Mouse (Mus musculus): Measurements from ENCODE around the gene 1190005I06Rik. TPM values are rescaled to one million over a fixed set of nuclear protein-coding genes. Genes with fewer than 3 reads are reported as not detected.

The 1190005I06Rik gene
- polyA plus RNA-seq, 1 experiment from 2014 or later: 1.4 TPM

DNA sequence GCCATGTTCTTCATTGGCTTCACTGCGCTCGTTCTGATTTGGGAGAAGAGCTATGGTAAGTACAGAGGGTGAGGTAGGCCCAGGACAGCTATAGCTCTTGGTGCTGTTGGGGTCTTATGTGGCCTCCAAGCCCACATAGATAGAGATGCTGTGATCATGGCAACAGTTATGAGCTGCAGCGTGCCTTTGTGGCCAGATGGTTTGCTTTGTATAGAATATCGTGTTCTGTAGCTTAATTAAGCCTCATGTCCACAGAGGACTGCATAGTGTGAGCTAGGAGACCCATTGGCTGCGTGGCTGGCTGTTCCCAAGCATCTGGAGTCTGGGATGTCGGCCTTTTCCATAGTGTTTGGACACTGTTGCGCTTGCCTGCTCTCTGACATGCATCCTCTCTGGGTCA, 25.9 kb upstream of the 1190005I06Rik start:
- ATAC-seq (ENCODE audit: low read depth): no peak
- no peaks in the 10 kb centered on the region for H3K9me3 ChIP-seq (replicated peaks; ENCODE audit: control insufficient read depth, low read length)
- no peaks in the 10 kb centered on the region for H3K27me3 ChIP-seq (ENCODE audit: control insufficient read depth, insufficient read depth, low read depth, low read length)
- H3K9ac ChIP-seq (ENCODE audit: low read depth, low read length): no peak overlapping the region
- H3K36me3 ChIP-seq (ENCODE audit: control insufficient read depth, insufficient read depth): peaks cover 35% of the 10 kb centered on the region
- H3K4me1 ChIP-seq (ENCODE audit: control insufficient read depth, low read depth, low read length): peaks cover 9% of the 10 kb centered on the region
- WGBS (ENCODE audit: insufficient replicate concordance): 91% methylated on average over 7 of the region's 7 CpGs
- no peak overlapping the region for H3K4me2 ChIP-seq (ENCODE audit: low read depth, low read length)
- H3K27ac ChIP-seq (ENCODE audit: low read length): no peak overlapping the region
- H3K4me3 ChIP-seq (ENCODE audit: low read depth, low read length): no peak overlapping the region

- Histone ChIP-seq H3K4me2 (ENCODE audit: low read depth, low read length) (no peak overlapping the region), H3K27ac (ENCODE audit: low read length) (no peak overlapping the region), H3K9ac (ENCODE audit: low read depth, low read length) (no peak overlapping the region), H3K4me1 (ENCODE audit: control insufficient read depth, low read depth, low read length) (peaks cover 9% of the 10 kb centered on the region), H3K27me3 (ENCODE audit: control insufficient read depth, insufficient read depth, low read depth, low read length) (no peaks in the 10 kb centered on the region), H3K9me3 (replicated peaks; ENCODE audit: control insufficient read depth, low read length) (no peaks in the 10 kb centered on the region), H3K36me3 (ENCODE audit: control insufficient read depth, insufficient read depth) (peaks cover 35% of the 10 kb centered on the region), H3K4me3 (ENCODE audit: low read depth, low read length) (no peak overlapping the region)
- ATAC-seq (ENCODE audit: low read depth): no peak
- 85% methylated on average over 16 of the region's 16 CpGs for WGBS (ENCODE audit: insufficient replicate concordance)
Measured at GRCm38 (mm10) chr8:120672626-120673229, 25.3 kb upstream of the 1190005I06Rik start.

DNA sequence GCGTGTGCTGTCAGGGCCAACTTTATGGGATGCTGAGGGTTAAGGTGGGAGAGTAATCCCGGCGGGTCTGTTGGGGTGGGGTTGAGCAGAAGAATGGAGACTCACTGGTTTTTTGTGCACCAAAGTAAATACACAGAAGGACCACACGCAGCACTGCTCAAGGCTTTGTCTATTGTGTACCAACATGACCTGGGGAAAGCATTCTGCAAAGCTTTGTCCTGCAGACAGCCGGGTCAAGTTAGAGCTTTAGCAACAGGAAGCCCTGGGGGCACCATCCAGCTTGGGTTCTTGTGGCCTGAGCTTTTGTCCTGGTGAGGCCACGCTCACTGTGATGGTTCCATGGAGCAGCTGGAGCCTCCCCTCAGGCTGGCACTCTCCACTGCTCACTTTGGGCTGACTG, 24.3 kb upstream of the 1190005I06Rik start:
- Histone ChIP-seq H3K4me1 (ENCODE audit: control insufficient read depth, low read depth, low read length) (peaks cover 13% of the 10 kb centered on the region), H3K27ac (ENCODE audit: low read length) (no peak overlapping the region), H3K36me3 (ENCODE audit: control insufficient read depth, insufficient read depth) (peaks cover 35% of the 10 kb centered on the region), H3K4me3 (ENCODE audit: low read depth, low read length) (no peak overlapping the region), H3K9me3 (replicated peaks; ENCODE audit: control insufficient read depth, low read length) (no peaks in the 10 kb centered on the region), H3K9ac (ENCODE audit: low read depth, low read length) (no peak overlapping the region), H3K27me3 (ENCODE audit: control insufficient read depth, insufficient read depth, low read depth, low read length) (no peaks in the 10 kb centered on the region), H3K4me2 (ENCODE audit: low read depth, low read length) (no peak overlapping the region)
- 70% methylated on average over 6 of the region's 6 CpGs for WGBS (ENCODE audit: insufficient replicate concordance)
- ATAC-seq (ENCODE audit: low read depth): no peak

GRCm38 (mm10) chr8:120668374-120668905, 21.0 kb upstream of the 1190005I06Rik start, which contains the start of gene Emc8:
TSS of gene Emc8 (minus strand) at chr8:120668573.
- peak within 1 kb of the TSS; percentile 94 for H3K9ac ChIP-seq (ENCODE audit: low read depth, low read length)
- peaks cover 29% of the 10 kb centered on the region for H3K36me3 ChIP-seq (ENCODE audit: control insufficient read depth, insufficient read depth)
- ATAC-seq (ENCODE audit: low read depth): peak; percentile 53
- H3K27me3 ChIP-seq (ENCODE audit: control insufficient read depth, insufficient read depth, low read depth, low read length): no peaks in the 10 kb centered on the region
- peak within 1 kb of the TSS; percentile 92 for H3K4me3 ChIP-seq (ENCODE audit: low read depth, low read length)
- peak within 1 kb of the TSS; percentile 94 for H3K27ac ChIP-seq (ENCODE audit: low read length)
- WGBS (ENCODE audit: insufficient replicate concordance): under 1% methylated on average over 49 of the region's 51 CpGs
- peaks cover 27% of the 10 kb centered on the region for H3K4me1 ChIP-seq (ENCODE audit: control insufficient read depth, low read depth, low read length)
- peak within 1 kb of the TSS; percentile 91 for H3K4me2 ChIP-seq (ENCODE audit: low read depth, low read length)
- no peaks in the 10 kb centered on the region for H3K9me3 ChIP-seq (replicated peaks; ENCODE audit: control insufficient read depth, low read length)

- peak within 1 kb of the TSS; percentile 92 for H3K4me3 ChIP-seq (ENCODE audit: low read depth, low read length)
- under 1% methylated on average over 104 of the region's 105 CpGs for WGBS (ENCODE audit: insufficient replicate concordance)
- ATAC-seq (ENCODE audit: low read depth): peak; percentile 93
- peaks cover 27% of the 10 kb centered on the region for H3K4me1 ChIP-seq (ENCODE audit: control insufficient read depth, low read depth, low read length)
- no peaks in the 10 kb centered on the region for H3K9me3 ChIP-seq (replicated peaks; ENCODE audit: control insufficient read depth, low read length)
- H3K4me2 ChIP-seq (ENCODE audit: low read depth, low read length): peak within 1 kb of the TSS; percentile 91
- no peaks in the 10 kb centered on the region for H3K27me3 ChIP-seq (ENCODE audit: control insufficient read depth, insufficient read depth, low read depth, low read length)
- H3K36me3 ChIP-seq (ENCODE audit: control insufficient read depth, insufficient read depth): peaks cover 22% of the 10 kb centered on the region
- peak within 1 kb of the TSS; percentile 94 for H3K27ac ChIP-seq (ENCODE audit: low read length)
- peak within 1 kb of the TSS; percentile 94 for H3K9ac ChIP-seq (ENCODE audit: low read depth, low read length)
Measured at GRCm38 (mm10) chr8:120667561-120668373, 20.3 kb upstream of the 1190005I06Rik start, which contains the start of the genes Gm27021 and Cox4i1. TSS of gene Gm27021 (minus strand) at chr8:120668079. TSS of gene Cox4i1 (plus strand) at chr8:120668222.

DNA sequence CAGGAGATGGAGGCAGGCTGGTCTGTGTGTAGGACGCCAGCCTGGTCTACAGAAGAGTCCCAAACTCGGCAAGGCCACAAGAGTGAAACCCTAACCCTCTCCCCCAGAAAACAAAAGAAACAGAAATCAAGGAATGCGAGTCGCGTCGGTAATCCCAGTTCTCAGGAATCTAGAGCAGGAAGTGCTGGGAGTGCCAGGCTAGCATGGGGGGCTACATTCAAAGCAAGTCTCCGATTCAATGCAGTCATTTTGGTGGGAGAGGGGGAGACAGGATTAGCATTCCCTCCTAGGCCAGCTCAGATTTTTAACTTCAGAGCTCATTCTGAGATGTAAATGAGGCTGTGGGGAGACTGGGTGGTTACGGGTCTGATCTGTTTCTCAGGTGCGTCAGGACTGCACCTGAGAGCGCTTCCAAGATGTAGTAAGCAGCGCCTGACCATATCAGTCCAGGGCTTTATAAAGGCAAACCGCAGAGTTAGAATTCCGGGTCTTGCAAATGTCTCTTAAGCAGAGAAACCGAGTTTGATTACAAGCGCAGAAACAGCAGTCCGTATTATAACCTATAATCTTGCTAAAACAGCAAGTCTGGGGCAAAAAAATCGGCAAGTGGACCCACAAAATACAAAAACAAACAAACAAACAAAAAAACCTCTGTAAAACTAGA, 19.5 kb upstream of the 1190005I06Rik start:
- Histone ChIP-seq H3K4me2 (ENCODE audit: low read depth, low read length) (peak overlapping the region; percentile 91), H3K9ac (ENCODE audit: low read depth, low read length) (peak overlapping the region; percentile 94), H3K9me3 (replicated peaks; ENCODE audit: control insufficient read depth, low read length) (no peaks in the 10 kb centered on the region), H3K27me3 (ENCODE audit: control insufficient read depth, insufficient read depth, low read depth, low read length) (no peaks in the 10 kb centered on the region), H3K27ac (ENCODE audit: low read length) (peak overlapping the region; percentile 94), H3K4me3 (ENCODE audit: low read depth, low read length) (peak overlapping the region; percentile 92), H3K4me1 (ENCODE audit: control insufficient read depth, low read depth, low read length) (peaks cover 27% of the 10 kb centered on the region), H3K36me3 (ENCODE audit: control insufficient read depth, insufficient read depth) (peaks cover 18% of the 10 kb centered on the region)
- 10% methylated on average over 17 of the region's 17 CpGs for WGBS (ENCODE audit: insufficient replicate concordance)
- ATAC-seq (ENCODE audit: low read depth): no peak

DNA sequence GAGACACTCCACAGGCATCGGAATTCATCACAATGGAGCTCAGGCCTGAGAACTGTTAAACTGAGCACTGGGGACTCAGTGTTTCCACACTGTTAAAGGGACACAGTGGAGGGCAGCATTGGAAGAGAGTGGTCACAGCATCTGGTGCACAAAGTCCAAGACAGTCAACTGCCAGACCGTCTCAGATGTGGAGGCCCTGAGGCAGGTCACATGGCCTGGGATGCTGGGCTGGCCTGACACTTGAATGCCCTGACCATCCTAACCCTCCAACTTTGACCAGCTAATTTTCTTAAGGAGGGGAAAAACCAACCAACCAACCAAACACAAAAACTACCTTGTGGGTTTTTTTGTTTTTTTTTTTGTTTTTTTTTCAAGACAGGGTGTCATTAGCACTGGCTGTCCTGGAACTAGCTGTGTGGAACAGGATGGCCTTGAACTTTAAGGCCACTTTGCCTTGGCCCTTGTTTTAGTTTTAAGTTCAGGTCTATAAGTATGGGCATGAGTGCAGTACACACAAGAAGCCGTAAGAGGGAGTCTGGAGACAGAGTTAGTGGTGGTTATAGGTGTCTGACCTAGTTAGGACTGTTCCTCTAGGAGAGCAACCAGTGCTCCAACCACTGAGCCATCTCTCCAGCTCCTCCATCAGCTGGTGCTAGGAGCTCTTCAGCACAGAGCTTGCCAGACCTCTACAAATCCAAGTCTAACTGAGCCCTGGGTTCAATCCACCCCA, 18.5 kb upstream of the 1190005I06Rik start:
- Histone ChIP-seq H3K9me3 (replicated peaks; ENCODE audit: control insufficient read depth, low read length) (no peaks in the 10 kb centered on the region), H3K27me3 (ENCODE audit: control insufficient read depth, insufficient read depth, low read depth, low read length) (no peaks in the 10 kb centered on the region), H3K36me3 (ENCODE audit: control insufficient read depth, insufficient read depth) (peaks cover 10% of the 10 kb centered on the region), H3K4me3 (ENCODE audit: low read depth, low read length) (peak overlapping the region; percentile 92; the same call in 1 of the 2 replicates), H3K4me2 (ENCODE audit: low read depth, low read length) (peak overlapping the region; percentile 91), H3K9ac (ENCODE audit: low read depth, low read length) (peak overlapping the region; percentile 11; the same call in 1 of the 2 replicates), H3K27ac (ENCODE audit: low read length) (no peak overlapping the region), H3K4me1 (ENCODE audit: control insufficient read depth, low read depth, low read length) (peaks cover 27% of the 10 kb centered on the region)
- WGBS (ENCODE audit: insufficient replicate concordance): 63% methylated on average over 3 of the region's 3 CpGs
- ATAC-seq (ENCODE audit: low read depth): no peak

GRCm38 (mm10) chr8:120664566-120664965, 17.1 kb upstream of the 1190005I06Rik start:
- no peak overlapping the region for H3K4me2 ChIP-seq (ENCODE audit: low read depth, low read length)
- ATAC-seq (ENCODE audit: low read depth): no peak
- H3K9me3 ChIP-seq (replicated peaks; ENCODE audit: control insufficient read depth, low read length): no peaks in the 10 kb centered on the region
- no peak overlapping the region for H3K4me3 ChIP-seq (ENCODE audit: low read depth, low read length)
- H3K27ac ChIP-seq (ENCODE audit: low read length): no peak overlapping the region
- no peaks in the 10 kb centered on the region for H3K27me3 ChIP-seq (ENCODE audit: control insufficient read depth, insufficient read depth, low read depth, low read length)
- H3K4me1 ChIP-seq (ENCODE audit: control insufficient read depth, low read depth, low read length): peaks cover 25% of the 10 kb centered on the region
- no peaks in the 10 kb centered on the region for H3K36me3 ChIP-seq (ENCODE audit: control insufficient read depth, insufficient read depth)
- 63% methylated on average over 6 of the region's 6 CpGs for whole genome bisulfite sequencing (ENCODE audit: insufficient replicate concordance)
- H3K9ac ChIP-seq (ENCODE audit: low read depth, low read length): no peak overlapping the region
